Mouse (Mus musculus) megakaryocyte, embryonic 14.5 days (primary cell): ENCODE results near the gene Rgcc.

Experiments
- FLI1 ChIP-seq: IDR thresholded peaks from 2 replicates; pipeline ENCODE4 v1.6.1; 2012; ENCODE audit warnings: low read length, inconsistent platforms, mixed read lengths
- GATA1 ChIP-seq: IDR thresholded peaks from 3 replicates; pipeline ENCODE4 v1.6.1; 2012; ENCODE audit warnings: mixed read lengths, low read length, inconsistent platforms, borderline replicate concordance

DNA sequence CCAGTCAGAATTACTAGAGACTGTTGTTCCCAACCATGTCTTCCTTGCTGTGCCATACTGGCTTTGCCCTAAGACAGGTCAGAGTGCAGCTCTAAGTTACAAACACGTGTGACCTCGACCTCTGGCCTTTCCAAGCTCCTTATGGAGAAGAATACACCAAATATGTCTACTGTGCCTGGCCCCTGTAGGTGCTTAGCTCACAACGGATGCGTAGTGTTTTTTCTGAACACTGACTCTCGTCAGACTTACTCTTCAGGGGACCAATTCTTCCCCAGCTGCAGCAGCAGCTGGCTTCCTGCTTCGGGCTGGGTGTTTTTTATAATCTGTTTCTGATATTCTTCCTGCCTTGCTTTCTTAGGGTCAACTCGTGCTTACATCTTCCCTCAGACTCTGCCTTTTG lies 14.4 kb upstream of the Rgcc start:
- TF ChIP-seq FLI1, result no peak
- no peak for TF ChIP-seq GATA1
